Mouse (Mus musculus) hindlimb bud, embryonic 11.5 days (tissue): ENCODE results near the gene Spink8.
"Not testable (repeated sequence)": the region's sequence is repeated elsewhere in the genome, so short reads cannot be mapped to it uniquely, and the experiment has no call there.

ENCODE experiments used
- DNase-seq: peaks from one replicate; pipeline ENCODE4 v3.0.0-alpha.2; 2012; ENCODE audit warnings: low read depth, low spot score; ENCODE audit errors: extremely low spot score

Spink8 gene

DNA sequence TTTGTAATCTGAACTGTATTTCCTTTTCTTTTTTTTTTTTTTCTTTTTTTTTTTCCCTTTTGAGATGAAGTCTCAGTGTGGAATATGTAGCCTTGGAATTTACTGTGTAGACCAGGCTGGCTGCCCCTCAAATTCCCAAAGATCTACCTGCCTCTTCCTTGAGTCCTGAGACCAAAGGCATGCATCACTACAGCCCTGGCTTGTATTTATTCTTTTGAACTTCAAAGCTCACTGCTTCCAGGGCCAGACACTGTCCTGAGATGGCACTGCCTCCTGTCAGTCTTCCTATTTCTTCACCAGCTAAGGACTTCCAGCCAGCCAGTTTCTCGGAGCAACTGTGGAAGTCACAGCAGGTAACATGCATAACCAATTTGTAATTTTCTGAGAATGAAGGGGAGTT, at the start of gene Spink8:
TSS of gene Spink8 (plus strand) at position 301 of the 400 bp plus-strand sequence.
- no peak for DNase-seq

GRCm38 (mm10) chr9:109766841-109767240, 45.2 kb upstream of the Spink8 start:
- DNase-seq = not testable (repeated sequence)

GRCm38 (mm10) chr9:109790570-109790969, 21.5 kb upstream of the Spink8 start, which contains the start of gene Fbxw27:
TSS of gene Fbxw27 (minus strand) at chr9:109790670.
- not testable (repeated sequence) for DNase-seq

GRCm38 (mm10) chr9:109795221-109795620, 16.9 kb upstream of the Spink8 start:
- no peak for DNase-seq

GRCm38 (mm10) chr9:109795811-109796210, 16.3 kb upstream of the Spink8 start:
- no peak for DNase-seq

GRCm38 (mm10) chr9:109798051-109798450, 14.0 kb upstream of the Spink8 start:
- DNase-seq = no peak

DNA sequence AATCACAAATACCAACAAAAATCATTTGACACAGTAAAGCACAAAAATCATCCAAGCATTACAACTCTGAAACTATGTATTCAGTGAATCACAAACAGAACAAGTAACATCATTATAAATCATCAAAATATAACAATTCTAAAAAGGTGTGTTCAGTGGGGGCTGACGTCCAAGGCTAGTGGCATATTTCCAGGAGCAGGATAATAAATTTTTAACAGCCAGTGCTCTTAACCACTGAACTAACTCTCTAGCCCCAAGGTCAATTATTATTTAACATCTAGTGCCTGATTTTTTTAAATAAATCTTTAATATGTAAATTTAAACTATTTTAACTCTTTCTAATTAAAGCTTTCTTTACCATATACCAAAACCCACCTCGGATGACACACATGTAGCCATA, 6.5 kb upstream of the Spink8 start:
- not testable (repeated sequence) for DNase-seq

DNA sequence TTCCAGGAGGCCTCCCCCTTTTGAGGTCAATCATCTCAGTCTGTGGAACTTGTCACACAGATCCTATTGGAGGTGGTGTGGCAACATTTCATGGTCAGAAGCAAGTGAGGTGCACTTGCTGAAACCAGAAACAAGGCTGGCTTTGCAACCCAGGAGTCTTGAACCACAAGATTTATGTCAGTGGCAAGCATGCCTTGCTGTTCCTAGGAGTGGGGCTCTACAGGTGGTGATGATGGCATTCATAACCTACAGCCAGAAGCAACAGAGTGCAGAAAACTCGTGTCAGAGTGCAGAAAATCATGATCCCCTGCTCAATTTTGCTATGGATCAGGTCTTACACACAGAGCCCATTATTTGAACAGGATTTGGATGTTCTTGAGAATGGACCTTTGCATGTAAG, 5.8 kb upstream of the Spink8 start:
- no peak for DNase-seq

- DNase-seq = no peak
Measured at GRCm38 (mm10) chr9:109806695-109807293, 5.3 kb upstream of the Spink8 start.

DNA sequence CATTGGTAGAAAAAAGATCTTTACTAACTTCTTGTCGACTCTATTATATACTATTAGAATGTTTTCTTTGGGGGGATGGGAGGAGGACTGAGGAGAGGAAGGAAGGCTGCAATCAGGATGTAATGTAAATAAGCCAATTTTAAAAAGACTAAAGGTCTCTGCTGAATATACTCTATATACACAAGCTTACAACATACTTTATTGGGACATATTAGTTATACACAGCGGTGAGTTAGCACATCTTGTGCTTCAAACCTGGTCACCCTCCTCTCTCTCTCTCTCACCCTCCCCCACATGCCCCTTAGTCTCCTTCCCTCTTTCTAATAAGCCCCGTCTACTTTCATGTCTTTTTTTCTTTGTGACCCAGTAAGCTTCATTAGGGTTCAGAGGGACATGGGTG, 4.2 kb upstream of the Spink8 start:
- DNase-seq = no peak

- no peak for DNase-seq
Measured at GRCm38 (mm10) chr9:109813424-109813823, 1.3 kb downstream of the Spink8 start.

DNA sequence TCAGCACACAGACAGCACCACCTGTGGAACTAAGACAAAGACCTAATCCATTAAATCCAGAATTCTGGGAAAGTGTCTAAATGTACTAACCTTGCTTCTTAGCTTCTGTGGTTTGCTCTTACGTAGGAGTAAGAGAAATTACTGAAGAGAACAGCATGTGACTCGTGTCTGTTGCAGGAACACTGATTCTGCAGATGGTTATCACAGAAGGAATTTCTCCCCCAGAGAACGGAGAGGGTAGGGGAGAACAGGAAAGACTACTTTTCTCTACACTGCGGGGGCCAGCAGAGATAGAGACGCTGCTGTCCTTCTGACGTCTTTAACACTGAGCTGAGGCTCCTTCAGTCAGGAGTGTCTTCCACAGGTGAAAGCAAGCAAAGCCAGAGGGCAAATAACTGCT, 4.3 kb downstream of the Spink8 start:
- no peak for DNase-seq

- no peak for DNase-seq
Measured at GRCm38 (mm10) chr9:109825739-109826138, 13.7 kb downstream of the Spink8 start.

DNA sequence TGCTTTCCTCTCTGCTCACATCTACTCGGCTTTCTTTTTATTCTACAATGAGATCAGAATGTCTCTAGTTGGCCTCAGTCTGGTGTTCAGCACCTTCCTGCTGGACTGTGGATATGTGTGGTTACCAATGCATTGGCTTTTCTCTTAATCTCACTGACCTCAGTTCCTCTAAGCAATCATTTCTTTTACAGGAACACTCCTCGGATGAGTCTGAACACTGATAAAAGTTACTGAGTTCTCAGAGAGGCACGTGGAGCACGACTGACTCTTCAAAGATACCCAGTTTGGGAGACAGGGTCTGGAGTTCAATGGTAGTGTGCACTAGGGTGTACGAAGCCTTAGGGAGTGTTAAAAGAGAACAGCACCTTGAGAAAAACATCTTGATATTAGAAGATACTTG, 14.1 kb downstream of the Spink8 start:
- no peak for DNase-seq

DNA sequence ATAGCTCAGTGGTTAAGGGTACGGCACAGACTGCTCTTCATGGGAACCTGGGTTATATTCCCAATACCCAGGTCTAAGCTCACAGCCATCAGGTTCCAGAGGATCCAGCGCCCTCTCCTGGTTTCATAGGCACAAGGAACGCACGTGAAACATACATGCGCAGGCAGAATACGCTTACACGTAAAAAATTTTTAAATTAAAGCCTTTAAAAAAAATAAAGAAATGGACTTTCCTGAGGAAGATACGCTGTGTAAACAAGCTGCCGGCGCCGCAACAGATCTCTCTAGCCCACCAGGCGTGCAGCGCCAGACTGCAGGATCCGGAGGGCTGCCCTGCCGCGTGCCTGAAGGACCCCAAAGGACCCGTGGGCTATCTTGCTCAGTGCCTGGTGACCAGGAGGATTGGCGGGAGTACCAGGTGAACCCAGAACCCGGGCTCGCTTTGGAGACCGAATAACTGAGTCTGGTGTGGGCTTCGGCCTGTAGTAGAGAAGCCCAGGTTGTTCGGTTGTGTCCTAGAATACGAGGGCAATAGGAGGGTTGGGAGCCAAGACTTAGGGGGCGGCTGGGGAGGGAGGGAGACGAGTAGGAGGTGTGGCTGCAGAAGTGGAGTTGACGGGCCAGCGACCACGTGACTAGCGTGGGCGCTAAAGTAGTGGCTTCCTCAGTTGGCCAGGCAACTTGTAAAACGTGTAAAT, 20.5 kb downstream of the Spink8 start, which contains the start of gene Nme6:
TSS of gene Nme6 (plus strand) at position 359 of the 697 bp plus-strand sequence.
- peak; percentile 73 for DNase-seq

DNA sequence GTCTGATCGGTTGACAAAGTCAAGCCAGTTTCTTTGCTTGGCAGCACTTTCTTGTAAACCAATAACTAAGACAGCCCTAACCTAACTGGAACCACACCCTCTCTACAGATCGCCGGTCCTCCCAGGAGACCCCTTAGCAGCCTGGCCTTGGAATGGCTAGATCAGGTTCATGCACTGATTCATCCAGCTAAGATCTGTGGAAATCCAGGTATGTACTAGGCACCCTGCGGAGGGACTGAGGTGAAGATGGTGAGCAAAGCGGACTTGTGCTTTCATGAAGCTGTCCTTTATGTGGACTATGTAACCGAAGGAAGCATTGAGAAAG, 21.0 kb downstream of the Spink8 start:
- DNase-seq = no peak

DNA sequence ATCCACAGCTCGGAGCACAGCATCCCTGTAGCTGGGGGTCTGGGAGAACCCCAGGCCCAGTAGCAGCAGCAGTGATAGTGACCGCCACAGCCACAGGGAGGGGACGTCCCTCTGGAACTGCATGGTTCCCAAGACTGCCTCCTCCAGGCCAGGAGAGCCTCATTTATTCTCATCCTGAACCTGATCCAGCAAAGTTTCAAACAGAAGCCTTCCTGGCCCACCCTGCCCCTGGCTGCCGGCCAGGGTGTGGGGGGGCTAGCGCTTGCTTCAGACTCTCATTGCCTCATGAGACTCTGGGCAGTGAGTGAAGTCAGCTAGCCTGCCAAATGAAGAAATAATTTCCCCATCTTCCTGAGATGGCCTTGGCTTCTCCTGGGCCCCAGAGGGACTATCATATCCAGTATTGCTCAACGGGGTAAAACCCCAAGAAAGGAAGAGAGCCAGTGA, 37.3 kb downstream of the Spink8 start, which contains the start of gene Camp:
TSS of gene Camp (minus strand) at position 306 of the 447 bp plus-strand sequence.
- DNase-seq = no peak

DNA sequence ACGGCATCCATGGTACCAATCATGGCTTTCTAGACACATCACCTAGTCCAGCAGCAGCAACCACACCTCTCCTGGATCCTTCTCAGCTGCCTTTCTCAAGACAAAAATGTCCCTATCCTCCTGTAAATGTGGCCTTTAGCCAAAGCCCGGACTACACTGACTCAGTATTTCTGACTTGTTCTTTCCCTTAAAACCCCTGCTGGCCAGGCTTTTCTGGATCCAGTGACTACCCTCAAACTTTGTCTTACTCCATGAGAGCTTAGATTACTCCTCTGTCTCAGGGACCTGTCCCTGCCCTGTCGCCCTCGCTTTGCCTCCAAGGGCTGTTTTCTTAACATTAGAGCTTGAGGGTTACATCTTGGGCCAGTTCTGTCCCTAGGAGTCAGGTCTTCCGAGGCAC, 38.0 kb downstream of the Spink8 start:
- DNase-seq = no peak

DNA sequence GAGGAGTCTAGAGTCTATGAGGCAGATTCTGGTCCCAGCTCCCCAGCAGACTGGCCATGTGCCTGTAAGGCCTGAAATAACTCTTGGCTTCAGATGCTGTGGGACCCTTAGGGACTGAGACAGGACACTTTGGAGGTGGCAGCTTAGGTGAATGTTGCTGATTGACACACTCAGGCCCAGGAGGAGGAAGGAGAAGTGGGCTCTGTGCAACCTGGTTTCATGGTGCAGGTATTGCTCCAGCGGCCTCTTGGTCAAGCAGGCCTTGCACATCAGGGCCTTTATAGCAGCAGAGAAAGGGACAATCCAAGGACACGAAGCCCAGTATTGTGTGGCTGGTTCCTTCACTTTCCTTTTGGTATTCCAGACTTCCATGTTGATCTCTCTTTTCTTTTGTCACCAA, 42.3 kb downstream of the Spink8 start:
- DNase-seq = no peak

- no peak for DNase-seq
Measured at GRCm38 (mm10) chr9:109855947-109856346, 43.9 kb downstream of the Spink8 start.

DNA sequence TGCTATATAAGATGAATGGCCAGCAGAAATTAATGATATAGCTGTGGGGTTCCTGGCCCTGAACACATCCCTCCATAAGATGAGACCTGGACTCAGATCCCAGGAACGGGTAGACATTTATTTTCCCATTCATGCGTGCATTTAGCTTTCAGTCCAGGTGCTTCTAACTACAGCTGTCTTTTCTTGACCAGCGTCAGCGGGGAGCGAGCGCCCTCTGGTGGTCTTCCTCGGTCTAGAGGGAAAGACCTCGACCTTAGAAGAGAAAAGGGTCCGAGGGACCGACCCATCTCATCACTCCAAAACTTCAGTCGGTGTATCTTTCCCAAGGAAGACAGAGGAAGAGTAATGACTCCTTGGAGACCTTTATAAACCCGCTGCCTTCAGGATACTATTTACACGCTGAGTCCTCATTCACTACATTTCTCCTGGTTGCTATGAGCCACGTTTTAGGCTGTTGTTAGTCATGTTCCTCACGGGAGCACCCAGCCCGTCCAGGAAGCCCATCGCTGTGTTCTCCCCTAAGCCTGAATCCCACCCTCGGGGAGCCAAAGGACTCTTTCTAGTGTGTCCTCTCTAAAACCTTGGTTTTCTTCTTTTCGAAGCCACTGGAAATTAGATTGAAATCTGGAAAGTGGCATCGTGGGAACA, 50.4 kb downstream of the Spink8 start:
- DNase-seq = peak; percentile 64

GRCm38 (mm10) chr9:109863085-109863484, 51.0 kb downstream of the Spink8 start:
- DNase-seq = no peak
